Comparison of ENCODE assay signal across 26 mouse cellular contexts in the genomic region with DNA sequence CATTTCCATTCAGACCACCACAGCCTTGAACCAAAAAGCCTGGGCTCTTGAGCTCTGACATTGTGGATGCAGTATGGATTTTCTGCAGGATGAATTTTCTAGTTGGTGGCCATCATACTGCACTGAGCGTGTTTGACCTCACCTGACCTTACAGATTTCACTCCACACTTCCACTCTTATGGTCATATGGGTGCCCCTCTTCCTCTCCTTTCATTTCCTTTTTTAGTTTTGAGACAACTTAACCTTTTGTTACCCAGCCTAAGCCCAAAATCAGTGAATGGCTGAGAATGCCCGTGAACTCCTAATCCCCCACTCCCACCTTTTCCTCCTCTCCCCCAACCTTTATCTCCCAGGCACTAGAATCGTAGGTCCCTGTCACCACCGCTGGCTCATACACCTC. TPM values are rescaled to one million over a fixed set of nuclear protein-coding genes. Genes with fewer than 3 reads are reported as not detected.
DNase-seq lines count a peak whose midpoint lies in the region; ATAC-seq and TF ChIP-seq lines count a peak whose summit lies in the region.
"Had no signal": no experiment of that assay in that cellular context is flagged by ENCODE, and none has a peak within 500 bp of the region (broad histone marks: within the 10 kb centered on the region; RNA-seq: fewer than 3 reads in every experiment).

No protein-coding gene starts in this region.

- dilution Hi-C loops in CH12.LX (cut with MboI; ENCODE audit: extremely low pct_ligation_motif_present, extremely low pct_unique_long_range_greater_than_20kb, low sequenced_read_pairs), result no loop called here

- peak overlapping the region; percentile 33; the same call in 1 of the 2 replicates for H3K4me2 ChIP-seq in CH12.LX (ENCODE audit: insufficient read depth, low read depth, poor library complexity, severe bottlenecking)
- H3K4me2 ChIP-seq in hindbrain, embryonic 11.5 days (replicated peaks; ENCODE audit: low read depth, low read length), result no peak overlapping the region
- H3K4me2 ChIP-seq: embryonic facial prominence, embryonic 12.5 days; heart, embryonic 15.5 days; hindbrain, embryonic 12.5 days; limb, embryonic 13.5 days; lung, embryonic 14.5 days; midbrain, embryonic 15.5 days had no signal

- peaks cover 19 to 59% of the 10 kb centered on the region in 2 experiments; a peak in 3 of 4 replicates for H3K4me1 ChIP-seq in CH12.LX (ENCODE audit: control insufficient read depth in 1 of 2, insufficient read depth in 2 of 2)
- no peaks in the 10 kb centered on the region for H3K4me1 ChIP-seq in hindbrain, embryonic 11.5 days (replicated peaks; ENCODE audit: control insufficient read depth, insufficient read depth, low read length)
- H3K4me1 ChIP-seq: embryonic facial prominence, embryonic 12.5 days; hindbrain, embryonic 12.5 days; limb, embryonic 13.5 days; midbrain, embryonic 15.5 days had no signal

- no peak for TF ChIP-seq CTCF in CH12.LX (conservative IDR thresholded peaks at IDR 0.05 in 1 of 2, IDR thresholded peaks at IDR 0.05 in 1 of 2; ENCODE audit: low read depth in 2 of 2, low read length in 2 of 2)

- H3K4me3 ChIP-seq in CH12.LX (replicated peaks in 1 of 3; ENCODE audit: low read depth in 2 of 3, low read length in 2 of 3, poor library complexity in 1 of 3), result no peak overlapping the region
- no peak overlapping the region for H3K4me3 ChIP-seq in hindbrain, embryonic 11.5 days (ENCODE audit: low read depth, low read length)
- H3K4me3 ChIP-seq: embryonic facial prominence, embryonic 12.5 days; heart, embryonic 10.5 days; heart, embryonic 15.5 days; hindbrain, embryonic 12.5 days; limb, embryonic 13.5 days; midbrain, embryonic 15.5 days had no signal

- peak; percentile 78 for TF ChIP-seq EP300 in CH12.LX (IDR thresholded peaks at IDR 0.05; ENCODE audit: low read length)

- H3K36me3 ChIP-seq in CH12.LX (replicated peaks in 1 of 2; ENCODE audit: control insufficient read depth in 1 of 2, insufficient read depth in 1 of 2, low read length in 1 of 2), result no peaks in the 10 kb centered on the region
- H3K36me3 ChIP-seq in splenic B cell, adult 2 months (ENCODE audit: control insufficient read depth, insufficient read depth, low read length, poor library complexity, severe bottlenecking), result no peaks in the 10 kb centered on the region
- H3K36me3 ChIP-seq in hindbrain, embryonic 11.5 days (ENCODE audit: control insufficient read depth, insufficient read depth, low read length), result no peaks in the 10 kb centered on the region
- H3K36me3 ChIP-seq: embryonic facial prominence, embryonic 12.5 days; heart, embryonic 10.5 days; heart, embryonic 15.5 days; hindbrain, embryonic 12.5 days; limb, embryonic 13.5 days; midbrain, embryonic 15.5 days had no signal

- H3K27ac ChIP-seq in CH12.LX (ENCODE audit: insufficient read depth, low read depth), result peak overlapping the region; percentile 70
- H3K27ac ChIP-seq in hindbrain, embryonic 11.5 days (ENCODE audit: low read depth, low read length), result no peak overlapping the region
- H3K27ac ChIP-seq: embryonic facial prominence, embryonic 12.5 days; heart, embryonic 10.5 days; heart, embryonic 15.5 days; hindbrain, embryonic 12.5 days; kidney, postnatal 0 days; limb, embryonic 13.5 days; liver, embryonic 14.5 days; midbrain, embryonic 15.5 days had no signal

- TF ChIP-seq RAD21 in CH12.LX (IDR thresholded peaks at IDR 0.05; ENCODE audit: low read depth, low read length), result no peak

- H3K79me2 ChIP-seq in CH12.LX (replicated peaks; ENCODE audit: control insufficient read depth, extremely low read depth, insufficient read depth, poor library complexity, severe bottlenecking), result no peaks in the 10 kb centered on the region

- DNase-seq in A20 (ENCODE audit: low read depth, low spot score) (peak; percentile 40), CH12.LX (ENCODE audit: extremely low read depth) (no peak)
- DNase-seq in splenic B cell, adult 2 months (ENCODE audit: low read depth, low spot score), result peak; percentile 30
- no peak for DNase-seq in yolk sac, embryonic 10.5 days (ENCODE audit: low spot score)
- DNase-seq in hindbrain, embryonic 11.5 days (ENCODE audit: low spot score), result no peak
- DNase-seq: cerebellum, adult 9-10 months; cerebellum, postnatal 36 days; embryo, embryonic 11 days; forebrain, postnatal 0 days; gastrocnemius, postnatal 10 days; kidney, adult 8-10 months; kidney, postnatal 4 days; lung, embryonic 14.5 days; right cerebral cortex, postnatal 25 days; spleen, adult 18-20 months; thymus, postnatal 4 days had no signal

- TF ChIP-seq POLR2A in CH12.LX (IDR thresholded peaks at IDR 0.05; ENCODE audit: low read depth, low read length), result no peak

- in situ Hi-C loops in CH12.LX (cut with MboI; ENCODE audit: low pct_ligation_motif_present, low pct_unique_long_range_greater_than_20kb, low sequenced_read_pairs), result no loop called here

- peak; percentile 85 for ATAC-seq in granulocyte monocyte progenitor cell, adult 5-6 weeks (replicated peaks; ENCODE audit: poor library complexity, severe bottlenecking)
- no peak for ATAC-seq in hindbrain, embryonic 11.5 days (ENCODE audit: low FRiP score)
- ATAC-seq: forebrain, postnatal 0 days; intestine, embryonic 16.5 days; midbrain, embryonic 15.5 days had no signal

- H3K9me3 ChIP-seq in CH12.LX (replicated peaks; ENCODE audit: low read length), result no peaks in the 10 kb centered on the region
- no peaks in the 10 kb centered on the region for H3K9me3 ChIP-seq in hindbrain, embryonic 11.5 days (ENCODE audit: control insufficient read depth, low read length)
- H3K9me3 ChIP-seq: embryonic facial prominence, embryonic 12.5 days; heart, embryonic 10.5 days; heart, embryonic 15.5 days; hindbrain, embryonic 12.5 days; limb, embryonic 13.5 days; midbrain, embryonic 15.5 days had no signal

- 82% methylated on average over 4 of the region's 4 CpGs for WGBS in hindbrain, embryonic 11.5 days

- H3K9ac ChIP-seq in CH12.LX (ENCODE audit: insufficient read depth, low read depth), result peak overlapping the region; percentile 20
- no peak overlapping the region for H3K9ac ChIP-seq in hindbrain, embryonic 11.5 days (ENCODE audit: low read depth, low read length)
- H3K9ac ChIP-seq: embryonic facial prominence, embryonic 12.5 days; forebrain, postnatal 0 days; heart, embryonic 15.5 days; hindbrain, embryonic 12.5 days; limb, embryonic 13.5 days; liver, embryonic 14.5 days; lung, embryonic 14.5 days; midbrain, embryonic 15.5 days had no signal

- no peaks in the 10 kb centered on the region for H3K27me3 ChIP-seq in CH12.LX (replicated peaks)
- no peaks in the 10 kb centered on the region for H3K27me3 ChIP-seq in splenic B cell, adult 2 months (ENCODE audit: control insufficient read depth, insufficient read depth, low read length, poor library complexity, severe bottlenecking)
- H3K27me3 ChIP-seq in hindbrain, embryonic 11.5 days (ENCODE audit: control insufficient read depth, insufficient read depth, low read length), result no peaks in the 10 kb centered on the region
- H3K27me3 ChIP-seq: embryonic facial prominence, embryonic 12.5 days; heart, embryonic 15.5 days; hindbrain, embryonic 12.5 days; limb, embryonic 13.5 days; midbrain, embryonic 15.5 days had no signal

TF ChIP-seq in CH12.LX, 34 proteins besides CTCF, POLR2A, EP300 and RAD21 (continues in another document):
- TF ChIP-seq USF2 (conservative IDR thresholded peaks at IDR 0.05; ENCODE audit: low read depth, low read length) (no peak), MAZ (IDR thresholded peaks at IDR 0.05; ENCODE audit: low read depth, low read length) (no peak), IRF4 (IDR thresholded peaks at IDR 0.05; ENCODE audit: low read depth, low read length) (peak; percentile 79), SMC3 (IDR thresholded peaks at IDR 0.05; ENCODE audit: low read depth, low read length) (no peak), NELFE (IDR thresholded peaks at IDR 0.05; ENCODE audit: low read depth, low read length) (no peak), CHD1 (IDR thresholded peaks at IDR 0.05; ENCODE audit: low read depth, low read length) (no peak), ZMIZ1 (IDR thresholded peaks at IDR 0.05; ENCODE audit: low read depth, low read length) (no peak), TCF12 (IDR thresholded peaks at IDR 0.05; ENCODE audit: low read depth, low read length) (0 out of 2 replicates have a peak, but pooled peaks have one; percentile 23), NRF1 (IDR thresholded peaks at IDR 0.05; ENCODE audit: low read depth, low read length) (no peak), POLR2AphosphoS2 (IDR thresholded peaks at IDR 0.05; ENCODE audit: low read depth, low read length) (no peak), PAX5 (IDR thresholded peaks at IDR 0.05; ENCODE audit: low read length) (no peak), E2F4 (IDR thresholded peaks at IDR 0.05; ENCODE audit: insufficient replicate concordance, low read depth, low read length) (no peak), MYC (IDR thresholded peaks at IDR 0.05; ENCODE audit: low read depth, low read length) (no peak), ZNF384 (IDR thresholded peaks at IDR 0.05; ENCODE audit: low read depth, low read length) (no peak), MAFK (IDR thresholded peaks at IDR 0.05; ENCODE audit: insufficient replicate concordance, low read length) (no peak), UBTF (IDR thresholded peaks at IDR 0.05; ENCODE audit: low read depth, low read length) (no peak), USF1 (IDR thresholded peaks at IDR 0.05; ENCODE audit: low read depth, low read length) (no peak), ZC3H11A (IDR thresholded peaks at IDR 0.05; ENCODE audit: low read depth, low read length) (no peak), TBP (conservative IDR thresholded peaks at IDR 0.05; ENCODE audit: low read depth, low read length) (no peak), HCFC1 (IDR thresholded peaks at IDR 0.05; ENCODE audit: low read depth, low read length) (peak; percentile 30; the same call in 1 of the 2 replicates), KAT2A (IDR thresholded peaks at IDR 0.05; ENCODE audit: insufficient replicate concordance, low read length) (no peak), SIN3A (IDR thresholded peaks at IDR 0.05; ENCODE audit: low read length) (peak; percentile 54), RCOR1 (conservative IDR thresholded peaks at IDR 0.05; ENCODE audit: low read depth, low read length) (0 out of 2 replicates have a peak, but pooled peaks have one; percentile 22), ZKSCAN1 (IDR thresholded peaks at IDR 0.05; ENCODE audit: borderline replicate concordance, low read depth, low read length) (no peak), ELF1 (IDR thresholded peaks at IDR 0.05; ENCODE audit: low read depth, low read length) (no peak), CHD2 (IDR thresholded peaks at IDR 0.05; ENCODE audit: low read length) (no peak; the same call in none of the 2 replicates)

RNA-seq across cellular contexts. Expression of a gene that starts 5.5 kb away (rescaled TPM):
- total RNA-seq in CH12.LX (2012; rRNA removed) (17.8 and 18.8 TPM in 2 replicates), CH12.LX (2014; rRNA removed) (16.6 and 16.9 TPM in 2 replicates)
- polyA plus RNA-seq in CH12.LX (2012; ENCODE audit: insufficient read length, low read depth), result 28.9 and 33.0 TPM in 2 replicates
- 22.8 and 32.9 TPM in 2 replicates for total RNA-seq in granulocyte monocyte progenitor cell, adult 5-6 weeks (2014; fragmentation: Nextera tagmentation)
- 19.4 and 19.6 TPM in 2 replicates for total RNA-seq in granulocyte monocyte progenitor cell, adult 5-6 weeks (2017)
- polyA plus RNA-seq in hindbrain, embryonic 11.5 days (2014; fragmentation: Nextera tagmentation; extraction: Ambion mirVana), result 49.5 and 51.5 TPM in 2 replicates

Comparison
In these comparisons a context has a peak if more than half of its experiments do, and no peak if none do; other contexts are left out.
1. DNase-seq: peak in A20 (single experiment) and splenic B cell, adult 2 months (single experiment); none in CH12.LX (single experiment), yolk sac, embryonic 10.5 days (single experiment) and hindbrain, embryonic 11.5 days (single experiment).